Mouse (Mus musculus) hindbrain, embryonic 16.5 days (tissue): Measurements from ENCODE around the gene Eif2b5. TPM values are rescaled to one million over a fixed set of nuclear protein-coding genes. Genes with fewer than 3 reads are reported as not detected.

Source experiments
- ATAC-seq: fragments of 200-750 bp; cut with Nextera tagmentation; 2 replicates; pipeline ENCODE4 v1.8.0; 2017; ENCODE audit warnings: moderate TSS enrichment, moderate library complexity
- H3K27ac ChIP-seq: fragments of 300-500 bp; sonication (generic); 2 replicates; pipeline ENCODE4 v1.5.1; 2014; ENCODE audit warnings: low read depth, mild to moderate bottlenecking, control low read depth, low read length, moderate library complexity
- H3K27me3 ChIP-seq: fragments of 300-500 bp; sonication (generic); replicated peaks from 2 replicates; pipeline ENCODE4 v1.6.1; 2014; ENCODE audit warnings: low read length; ENCODE audit not compliant: control insufficient read depth, insufficient read depth
- H3K36me3 ChIP-seq: fragments of 300-500 bp; sonication (generic); 2 replicates; pipeline ENCODE4 v1.6.1; 2014; ENCODE audit warnings: mild to moderate bottlenecking, low read length, moderate library complexity, mixed read lengths; ENCODE audit not compliant: control insufficient read depth, insufficient read depth
- H3K4me1 ChIP-seq: fragments of 300-500 bp; sonication (generic); 2 replicates; pipeline ENCODE4 v1.6.1; 2014; ENCODE audit warnings: low read depth, low read length; ENCODE audit not compliant: control insufficient read depth, insufficient read depth
- H3K4me2 ChIP-seq: fragments of 300-500 bp; sonication (generic); 2 replicates; pipeline ENCODE4 v1.6.1; 2014; ENCODE audit warnings: mild to moderate bottlenecking, low read length, control low read depth, moderate library complexity
- H3K4me3 ChIP-seq: fragments of 300-500 bp; sonication (generic); 2 replicates; pipeline ENCODE4 v1.5.1; 2014; ENCODE audit warnings: mild to moderate bottlenecking, low read length, control low read depth, moderate library complexity
- H3K9ac ChIP-seq: fragments of 300-500 bp; sonication (generic); 2 replicates; pipeline ENCODE4 v1.6.1; 2014; ENCODE audit warnings: low read depth, mild to moderate bottlenecking, control low read depth, low read length, moderate library complexity
- H3K9me3 ChIP-seq: fragments of 300-500 bp; sonication (generic); 2 replicates; pipeline ENCODE4 v1.6.1; 2014; ENCODE audit warnings: mild to moderate bottlenecking, low read length, moderate library complexity; ENCODE audit not compliant: control insufficient read depth
- WGBS: fragments of 180-500 bp; shearing (Covaris S2); extraction: QIAGEN DNeasy Blood & Tissue Kit; methylation state at CpG from one replicate; pipeline ENCODE4 v1.1.7; 2014; 5-methylcytosine and 5-hydroxymethylcytosine counted together
- polyA plus RNA-seq: library from polyadenylated mRNA; unstranded; fragments of >200 nt; fragmentation: Nextera tagmentation; extraction: Ambion mirVana; gene quantifications from 2 replicates; pipeline ENCODE4 v1.2.1, GENCODE M21; 2015

The Eif2b5 gene
- polyA plus RNA-seq, 1 experiment from 2014 or later, result 97.3 TPM

DNA sequence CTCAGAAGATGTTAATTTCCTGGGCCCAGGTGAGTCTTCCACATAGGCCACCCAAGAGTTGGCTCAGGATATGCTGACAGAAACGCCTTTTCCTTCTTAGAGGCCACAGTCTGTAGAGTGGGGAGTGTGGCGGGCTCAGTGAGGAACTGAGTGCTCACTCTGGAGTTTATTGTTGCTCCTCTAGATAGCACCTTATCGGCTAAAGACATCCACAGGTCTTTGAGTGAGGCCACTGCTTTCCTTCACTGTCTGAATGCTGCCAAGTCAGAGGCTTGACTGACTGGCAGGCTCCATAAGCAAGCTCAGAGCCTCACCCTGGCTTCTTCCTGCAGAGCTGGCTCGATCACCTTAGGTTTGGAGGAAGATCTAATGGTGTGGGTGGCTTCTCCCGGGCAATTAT, 30.2 kb downstream of the Eif2b5 start:
- whole genome bisulfite sequencing, result 94% methylated on average over 5 of the region's 5 CpGs
- ATAC-seq, result no peak
- H3K4me2 ChIP-seq, result no peak overlapping the region

DNA sequence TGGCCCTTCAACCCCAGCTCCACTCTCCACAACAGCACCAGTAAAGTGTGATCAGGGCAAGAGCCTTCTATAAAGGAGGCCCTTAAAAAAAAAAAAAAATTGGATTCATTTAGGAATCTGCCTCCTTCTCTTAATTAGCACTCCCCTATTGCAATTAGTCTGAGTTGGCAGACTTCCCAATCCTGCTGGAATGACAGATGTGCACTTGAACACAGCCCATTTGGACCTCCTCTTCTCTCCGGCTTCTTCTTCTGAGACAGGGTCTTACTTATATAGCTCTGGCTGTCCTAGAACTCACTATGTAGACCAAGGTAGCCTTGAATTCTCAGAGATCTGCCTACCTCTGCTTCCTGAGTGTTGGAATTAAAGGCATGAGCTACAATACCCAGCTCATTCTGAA, 30.8 kb downstream of the Eif2b5 start:
- ATAC-seq, result no peak
- WGBS, result 59% methylated on average over 1 of the region's 1 CpGs
- no peaks in the 10 kb centered on the region for H3K4me1 ChIP-seq
- no peaks in the 10 kb centered on the region for H3K27me3 ChIP-seq
- H3K36me3 ChIP-seq, result peaks cover 51% of the 10 kb centered on the region
- H3K9ac ChIP-seq, result no peak overlapping the region
- H3K9me3 ChIP-seq, result no peaks in the 10 kb centered on the region
- H3K4me3 ChIP-seq, result no peak overlapping the region
- no peak overlapping the region for H3K27ac ChIP-seq
- no peak overlapping the region for H3K4me2 ChIP-seq

More for the DNA sequence above, 30.2 kb downstream of the Eif2b5 start:
- Histone ChIP-seq H3K4me1 (no peaks in the 10 kb centered on the region), H3K27me3 (no peaks in the 10 kb centered on the region), H3K36me3 (peaks cover 57% of the 10 kb centered on the region), H3K4me3 (no peak overlapping the region), H3K27ac (no peak overlapping the region), H3K9ac (no peak overlapping the region), H3K9me3 (no peaks in the 10 kb centered on the region)

DNA sequence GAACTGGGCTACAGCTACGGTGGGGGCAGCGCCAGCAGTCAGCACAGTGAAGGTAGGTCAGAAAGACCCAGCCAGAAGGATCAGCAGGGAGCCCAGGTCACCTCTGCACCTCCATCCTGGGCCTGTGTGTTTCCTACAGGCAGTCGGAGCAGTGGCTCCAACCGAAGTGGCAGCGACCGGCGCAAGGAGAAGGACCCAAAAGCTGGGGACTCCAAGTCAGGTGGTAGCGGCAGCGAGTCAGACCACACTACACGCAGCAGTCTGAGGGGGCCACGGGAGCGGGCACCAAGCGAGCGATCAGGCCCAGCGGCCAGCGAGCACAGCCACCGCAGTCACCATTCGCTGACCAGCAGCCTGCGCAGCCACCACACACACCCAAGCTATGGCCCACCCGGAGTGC, 32.3 kb downstream of the Eif2b5 start:
- Histone ChIP-seq H3K27ac (no peak overlapping the region), H3K9me3 (no peaks in the 10 kb centered on the region), H3K4me3 (no peak overlapping the region), H3K4me1 (no peaks in the 10 kb centered on the region), H3K27me3 (no peaks in the 10 kb centered on the region), H3K9ac (no peak overlapping the region), H3K4me2 (no peak overlapping the region), H3K36me3 (peaks cover 38% of the 10 kb centered on the region)
- whole genome bisulfite sequencing, result 97% methylated on average over 13 of the region's 20 CpGs
- ATAC-seq, result no peak

DNA sequence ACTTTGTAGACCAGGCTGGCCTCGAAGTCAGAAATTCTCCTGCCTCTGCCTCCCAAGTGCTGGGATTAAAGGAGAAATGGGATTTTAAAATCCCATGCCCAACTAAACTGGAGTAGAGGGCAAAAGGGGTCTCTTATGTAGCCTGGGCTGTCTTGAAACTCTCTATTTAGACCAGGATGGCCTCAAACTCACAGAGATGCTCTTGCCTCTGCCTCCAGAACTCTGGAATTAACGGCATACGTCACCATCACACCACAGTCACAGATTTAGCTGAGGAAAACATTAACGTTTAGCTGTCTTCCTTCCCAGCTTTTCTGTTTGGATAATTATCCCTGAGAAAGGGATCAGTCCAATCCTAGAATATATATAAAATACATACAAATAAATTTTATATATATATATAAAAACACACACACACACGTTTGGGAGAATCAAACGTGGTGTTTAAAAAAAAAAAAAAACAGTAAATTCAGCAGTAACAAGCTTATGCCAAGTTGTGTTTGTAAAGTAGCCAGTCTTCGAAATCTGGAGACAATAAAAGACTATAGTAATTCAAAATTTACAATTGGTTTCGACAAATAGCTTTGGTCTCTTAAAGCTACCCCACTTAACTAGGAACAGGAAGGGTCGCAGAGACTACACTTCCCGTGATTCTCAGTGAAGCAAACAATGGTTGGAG, 36.1 kb downstream of the Eif2b5 start:
- Histone ChIP-seq H3K4me1 (peaks cover 26% of the 10 kb centered on the region), H3K4me3 (no peak overlapping the region), H3K9me3 (no peaks in the 10 kb centered on the region), H3K4me2 (peak overlapping the region; percentile 32; the same call in 1 of the 2 replicates), H3K27me3 (no peaks in the 10 kb centered on the region), H3K36me3 (peaks cover 22% of the 10 kb centered on the region), H3K9ac (no peak overlapping the region), H3K27ac (no peak overlapping the region)
- no peak for ATAC-seq
- 48% methylated on average over 10 of the region's 10 CpGs for WGBS

DNA sequence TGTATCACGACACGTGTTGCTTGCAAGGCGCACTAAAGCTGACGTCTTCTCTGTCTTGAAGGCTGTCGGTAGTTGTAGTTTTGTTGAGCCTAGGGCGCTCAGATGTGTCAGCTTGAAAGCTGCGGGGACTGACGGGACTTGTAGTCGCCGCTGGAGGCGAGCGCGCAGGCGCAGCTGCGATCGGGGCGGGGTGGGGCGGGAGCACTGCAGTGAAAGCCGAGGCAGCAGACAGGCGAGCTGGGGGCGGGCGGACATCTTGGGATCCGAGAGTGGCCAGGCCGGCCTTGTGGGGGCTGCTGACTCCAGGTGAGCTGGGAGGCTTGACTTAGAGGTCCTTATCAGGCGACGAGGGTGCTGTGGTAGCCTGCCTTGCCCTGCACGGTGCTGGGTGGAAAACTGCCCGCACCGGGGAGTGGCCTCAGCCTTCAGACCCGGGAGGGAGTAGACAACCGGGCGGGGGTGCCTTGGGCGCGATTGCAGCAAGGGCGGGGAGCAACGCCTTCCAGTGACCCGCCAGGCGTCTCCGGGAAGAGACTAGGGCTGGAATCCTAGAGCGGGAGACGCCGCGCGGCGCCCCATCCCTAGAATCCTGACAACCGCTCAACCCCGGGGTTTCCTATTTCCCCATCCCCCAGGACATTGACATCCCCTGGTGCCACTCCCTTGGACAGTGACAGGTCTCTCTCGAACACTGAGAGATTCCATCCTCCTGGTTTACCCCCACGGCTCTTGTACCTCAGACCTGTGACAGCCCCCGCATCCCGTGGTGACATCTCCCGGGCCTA, 36.9 kb downstream of the Eif2b5 start, which contains the start of gene Ap2m1:
TSS of gene Ap2m1 (plus strand) at position 183 of the 785 bp plus-strand sequence.
- peak within 1 kb of the TSS; percentile 89 for H3K27ac ChIP-seq
- ATAC-seq, result peak; percentile 99
- under 1% methylated on average over 51 of the region's 52 CpGs for WGBS
- H3K4me2 ChIP-seq, result peak within 1 kb of the TSS; percentile 69
- H3K4me3 ChIP-seq, result peak within 1 kb of the TSS; percentile 81
- H3K9me3 ChIP-seq, result no peaks in the 10 kb centered on the region
- H3K36me3 ChIP-seq, result peaks cover 24% of the 10 kb centered on the region
- no peaks in the 10 kb centered on the region for H3K27me3 ChIP-seq
- peaks cover 26% of the 10 kb centered on the region for H3K4me1 ChIP-seq
- peak within 1 kb of the TSS; percentile 96 for H3K9ac ChIP-seq

DNA sequence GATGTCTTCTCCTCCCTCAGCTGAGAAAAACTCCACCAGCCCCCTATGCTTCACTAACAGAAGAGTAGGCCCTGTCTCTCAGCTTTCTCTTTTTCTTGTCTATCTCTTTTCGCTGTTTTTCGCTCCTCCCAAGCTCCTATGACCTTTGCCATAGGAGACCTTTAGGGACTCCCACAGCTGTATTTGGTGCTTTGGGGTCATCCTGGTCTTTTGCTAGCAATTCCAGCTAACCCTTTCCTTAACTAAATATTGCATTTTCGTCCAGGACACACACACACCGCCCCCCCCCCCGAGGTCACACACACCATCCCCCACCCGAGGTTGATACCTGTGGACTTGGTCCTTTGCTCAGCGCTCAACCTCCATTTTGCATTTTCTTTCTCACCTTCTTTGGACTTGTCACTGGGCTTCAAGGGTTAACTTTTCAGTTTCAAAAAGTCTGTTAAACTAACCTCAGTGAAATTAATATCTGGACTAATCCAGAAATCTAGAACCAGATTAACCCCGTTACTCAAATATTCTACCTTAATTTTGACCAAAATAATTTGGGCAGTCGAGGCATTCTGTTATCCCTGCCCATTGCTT, 37.6 kb downstream of the Eif2b5 start:
- no peaks in the 10 kb centered on the region for H3K27me3 ChIP-seq
- peak overlapping the region; percentile 69 for H3K4me2 ChIP-seq
- no peak for ATAC-seq
- peak overlapping the region; percentile 89 for H3K27ac ChIP-seq
- no peaks in the 10 kb centered on the region for H3K9me3 ChIP-seq
- H3K4me1 ChIP-seq, result peaks cover 26% of the 10 kb centered on the region
- H3K9ac ChIP-seq, result peak overlapping the region; percentile 96
- H3K4me3 ChIP-seq, result peak overlapping the region; percentile 81
- H3K36me3 ChIP-seq, result peaks cover 26% of the 10 kb centered on the region
- WGBS, result 35% methylated on average over 9 of the region's 9 CpGs

DNA sequence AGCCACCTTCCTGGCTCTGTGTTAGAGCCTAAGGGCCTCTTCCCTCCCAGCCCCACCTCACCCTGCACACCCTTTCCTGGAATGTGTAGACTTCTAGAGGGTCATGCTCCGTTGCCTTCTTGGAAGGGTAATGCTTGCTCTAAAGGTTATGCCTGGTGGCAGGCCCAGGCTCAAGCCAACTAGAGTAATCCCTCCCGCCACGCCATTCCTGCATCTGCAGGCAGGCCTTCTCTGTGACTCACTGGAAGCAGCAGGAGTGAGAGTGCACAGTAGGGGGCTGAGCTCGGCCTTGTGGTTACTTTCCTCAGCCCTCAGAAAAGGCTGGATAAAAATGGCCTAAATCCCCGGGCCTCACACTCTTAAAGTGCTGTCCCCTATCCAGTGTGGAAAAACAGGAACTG, 38.5 kb downstream of the Eif2b5 start:
- no peak for ATAC-seq
- H3K9me3 ChIP-seq, result no peaks in the 10 kb centered on the region
- H3K9ac ChIP-seq, result peak overlapping the region; percentile 31
- H3K36me3 ChIP-seq, result peaks cover 25% of the 10 kb centered on the region
- H3K4me1 ChIP-seq, result peaks cover 26% of the 10 kb centered on the region
- no peaks in the 10 kb centered on the region for H3K27me3 ChIP-seq
- H3K4me2 ChIP-seq, result peak overlapping the region; percentile 69
- H3K4me3 ChIP-seq, result peak overlapping the region; percentile 81
- H3K27ac ChIP-seq, result peak overlapping the region; percentile 11; the same call in 1 of the 2 replicates
- 23% methylated on average over 5 of the region's 5 CpGs for WGBS

DNA sequence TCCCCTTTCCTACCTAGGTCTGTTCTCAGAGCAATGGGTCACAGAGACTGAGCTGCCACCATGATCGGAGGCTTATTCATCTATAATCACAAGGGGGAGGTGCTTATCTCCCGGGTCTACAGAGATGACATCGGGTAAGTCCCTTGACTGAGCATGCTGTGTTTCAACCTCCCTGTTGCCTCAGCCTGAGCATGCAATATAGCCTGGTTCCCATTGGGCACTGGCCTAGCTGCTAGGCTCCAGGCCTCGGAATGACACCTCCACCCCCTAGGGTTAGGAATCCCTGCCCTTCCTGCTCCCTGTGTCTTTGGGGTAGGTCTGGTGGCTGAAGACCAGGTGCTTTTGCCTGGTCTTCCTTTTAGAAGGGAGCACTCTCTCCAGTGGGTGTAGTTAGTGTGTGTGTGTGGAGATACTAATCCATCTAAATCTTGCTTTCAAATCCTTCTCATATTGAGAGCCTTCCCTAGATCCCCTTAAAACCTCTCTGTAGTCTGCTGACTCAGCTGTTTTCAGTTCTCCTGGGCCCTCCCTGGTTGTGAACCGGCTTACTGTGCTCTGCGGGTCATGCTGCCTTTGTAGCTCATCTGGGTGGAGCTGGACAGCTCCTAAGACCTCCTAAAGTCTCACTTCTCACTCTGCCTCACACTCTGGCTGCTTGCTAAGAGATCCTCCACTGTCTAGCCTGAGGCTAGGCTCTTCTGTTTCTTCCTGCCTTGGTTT, 39.1 kb downstream of the Eif2b5 start:
- peak overlapping the region; percentile 69 for H3K4me2 ChIP-seq
- 44% methylated on average over 6 of the region's 6 CpGs for WGBS
- no peaks in the 10 kb centered on the region for H3K27me3 ChIP-seq
- no peaks in the 10 kb centered on the region for H3K9me3 ChIP-seq
- no peak for ATAC-seq
- peak overlapping the region; percentile 31 for H3K9ac ChIP-seq
- H3K27ac ChIP-seq, result no peak overlapping the region
- H3K4me1 ChIP-seq, result peaks cover 26% of the 10 kb centered on the region
- H3K36me3 ChIP-seq, result peaks cover 31% of the 10 kb centered on the region
- peak overlapping the region; percentile 81 for H3K4me3 ChIP-seq
